Mouse (Mus musculus): ENCODE data around the gene Ralgapa2.

DNA sequence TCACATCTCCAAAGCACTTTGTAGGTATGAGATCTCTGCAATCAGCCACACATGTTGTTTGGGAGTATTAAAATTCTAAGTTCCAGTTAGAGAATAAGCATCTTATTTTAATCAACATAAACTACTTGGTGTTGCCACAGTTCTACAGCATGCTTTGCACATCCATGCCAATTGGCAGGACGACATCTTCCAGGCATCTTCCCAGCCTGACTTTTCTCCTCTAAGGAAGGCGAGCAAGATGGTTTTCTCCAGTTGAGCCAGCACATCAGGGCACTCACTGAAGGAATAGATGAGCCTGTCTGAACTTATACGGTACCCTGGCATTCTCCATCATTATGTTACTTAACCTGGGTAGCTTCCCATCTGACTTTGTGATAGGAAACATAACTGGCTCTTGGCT lies 83.4 kb downstream of the Ralgapa2 start:
- TF ChIP-seq CTCF (IDR thresholded peaks at IDR 0.05; ENCODE audit: borderline replicate concordance, control insufficient read depth, extremely low read depth, insufficient read depth, low read length, poor library complexity) (no peak), POLR2A (IDR thresholded peaks at IDR 0.05; ENCODE audit: control insufficient read depth, extremely low read depth, insufficient read depth, low read length, poor library complexity) (no peak)
